Mouse (Mus musculus) kidney, embryonic 16.5 days (tissue): ENCODE results near the gene Ccdc34. TPM values are rescaled to one million over a fixed set of nuclear protein-coding genes. Genes with fewer than 3 reads are reported as not detected.

Experiments
- ATAC-seq: fragments of 200-750 bp; cut with Nextera tagmentation; 2 replicates; pipeline ENCODE4 v1.8.0; 2017; ENCODE audit warnings: moderate TSS enrichment; ENCODE audit not compliant: low FRiP score, low TSS enrichment
- H3K27ac ChIP-seq: fragments of 300-500 bp; sonication (generic); 2 replicates; pipeline ENCODE4 v1.5.1; 2014; ENCODE audit warnings: low read length
- H3K27me3 ChIP-seq: fragments of 300-500 bp; sonication (generic); 2 replicates; pipeline ENCODE4 v1.6.1; 2014; ENCODE audit warnings: low read length, control low read depth, mixed read lengths; ENCODE audit not compliant: insufficient read depth
- H3K36me3 ChIP-seq: fragments of 300-500 bp; sonication (generic); 2 replicates; pipeline ENCODE4 v1.6.1; 2014; ENCODE audit warnings: low read length, control low read depth, mixed read lengths; ENCODE audit not compliant: insufficient read depth
- H3K4me1 ChIP-seq: fragments of 300-500 bp; sonication (generic); 2 replicates; pipeline ENCODE4 v1.6.1; 2014; ENCODE audit warnings: low read length, control low read depth, mixed read lengths; ENCODE audit not compliant: insufficient read depth
- H3K4me2 ChIP-seq: fragments of 300-500 bp; sonication (generic); replicated peaks from 2 replicates; pipeline ENCODE4 v1.6.1; 2014; ENCODE audit warnings: low read depth, low read length
- H3K4me3 ChIP-seq: fragments of 300-500 bp; sonication (generic); 2 replicates; pipeline ENCODE4 v1.5.1; 2014; ENCODE audit warnings: mild to moderate bottlenecking, low read length
- H3K9ac ChIP-seq: fragments of 300-500 bp; sonication (generic); replicated peaks from 2 replicates; pipeline ENCODE4 v1.6.1; 2014; ENCODE audit warnings: low read length
- H3K9me3 ChIP-seq: fragments of 300-500 bp; sonication (generic); 2 replicates; pipeline ENCODE4 v1.6.1; 2016; ENCODE audit warnings: low read length, control low read depth
- WGBS: fragments of 180-500 bp; shearing (Covaris S2); extraction: QIAGEN DNeasy Blood & Tissue Kit; methylation state at CpG from one replicate; pipeline ENCODE4 v1.1.7; 2014; 5-methylcytosine and 5-hydroxymethylcytosine counted together
- polyA plus RNA-seq: library from polyadenylated mRNA; unstranded; fragments of >200 nt; fragmentation: Nextera tagmentation; extraction: Ambion mirVana; gene quantifications from 2 replicates; pipeline ENCODE4 v1.2.1, GENCODE M21; 2015

Ccdc34 gene
- polyA plus RNA-seq, 1 experiment from 2014 or later = 39.5 TPM

DNA sequence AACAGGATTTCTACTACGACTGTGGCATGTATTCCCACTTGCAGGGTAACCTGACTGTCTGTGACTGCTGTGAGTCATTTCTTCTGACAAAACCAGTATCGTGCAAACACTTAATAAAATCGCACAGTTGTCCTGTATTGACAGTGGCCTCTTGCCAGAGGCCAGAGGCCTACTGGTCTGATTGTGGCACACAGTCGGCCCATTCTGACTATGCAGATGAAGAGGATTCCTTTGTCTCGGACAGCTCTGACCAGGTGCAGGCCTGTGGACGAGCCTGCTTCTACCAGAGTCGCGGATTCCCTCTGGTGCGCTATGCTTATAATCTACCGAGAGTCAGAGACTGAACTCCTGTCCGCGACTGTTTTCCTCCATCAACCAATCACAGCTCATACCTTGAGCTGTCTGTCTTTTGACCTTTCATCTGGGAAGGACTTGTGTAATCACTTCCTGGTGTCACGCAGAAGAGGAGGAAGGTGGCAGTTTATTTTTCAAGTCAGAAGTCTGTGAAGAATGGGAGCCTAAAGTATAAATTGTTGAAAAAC is 5.4 kb upstream of the Ccdc34 start:
- no peak; the same call in 1 of the 2 replicates for ATAC-seq
- Histone ChIP-seq H3K4me2 (no peak overlapping the region), H3K9me3 (no peaks in the 10 kb centered on the region), H3K27ac (no peak overlapping the region), H3K9ac (no peak overlapping the region), H3K4me3 (no peak overlapping the region), H3K36me3 (peaks cover 32% of the 10 kb centered on the region), H3K4me1 (peaks cover 4% of the 10 kb centered on the region; the same call in 1 of the 2 replicates), H3K27me3 (no peaks in the 10 kb centered on the region)
- 90% methylated on average over 13 of the region's 13 CpGs for WGBS

GRCm38 (mm10) chr2:110017087-110017486 is 530 bp upstream of the Ccdc34 start:
- H3K4me2 ChIP-seq = peak overlapping the region; percentile 68
- ATAC-seq = no peak
- H3K9me3 ChIP-seq = no peaks in the 10 kb centered on the region
- peaks cover 9% of the 10 kb centered on the region; the same call in 1 of the 2 replicates for H3K36me3 ChIP-seq
- peaks cover 27% of the 10 kb centered on the region for H3K4me1 ChIP-seq
- H3K27ac ChIP-seq = no peak overlapping the region
- 47% methylated on average over 7 of the region's 7 CpGs for WGBS
- H3K9ac ChIP-seq = peak overlapping the region; percentile 93
- peak overlapping the region; percentile 74 for H3K4me3 ChIP-seq
- H3K27me3 ChIP-seq = no peaks in the 10 kb centered on the region

- Histone ChIP-seq H3K4me1 (peaks cover 27% of the 10 kb centered on the region), H3K4me3 (0 out of 2 replicates have a peak overlapping the region, but pooled peaks have one; percentile 4), H3K9me3 (no peaks in the 10 kb centered on the region), H3K4me2 (peak overlapping the region; percentile 68), H3K27ac (no peak overlapping the region), H3K36me3 (peaks cover 13% of the 10 kb centered on the region; the same call in 1 of the 2 replicates), H3K9ac (peak overlapping the region; percentile 51; the same call in 1 of the 2 replicates), H3K27me3 (no peaks in the 10 kb centered on the region)
- 82% methylated on average over 4 of the region's 4 CpGs for WGBS
- no peak for ATAC-seq
Measured at GRCm38 (mm10) chr2:110019656-110020055, 2.0 kb downstream of the Ccdc34 start.

GRCm38 (mm10) chr2:110020430-110020829 is 2.8 kb downstream of the Ccdc34 start:
- no peak for ATAC-seq
- no peak overlapping the region for H3K4me3 ChIP-seq
- H3K9ac ChIP-seq = no peak overlapping the region
- H3K9me3 ChIP-seq = no peaks in the 10 kb centered on the region
- H3K27me3 ChIP-seq = no peaks in the 10 kb centered on the region
- H3K27ac ChIP-seq = no peak overlapping the region
- peaks cover 13% of the 10 kb centered on the region; the same call in 1 of the 2 replicates for H3K36me3 ChIP-seq
- peaks cover 27% of the 10 kb centered on the region for H3K4me1 ChIP-seq
- peak overlapping the region; percentile 68; the same call in 1 of the 2 replicates for H3K4me2 ChIP-seq
- WGBS = 93% methylated on average over 1 of the region's 1 CpGs

GRCm38 (mm10) chr2:110036265-110036664 is 18.6 kb downstream of the Ccdc34 start:
- peak; percentile 81 for ATAC-seq
- no peak overlapping the region for H3K4me2 ChIP-seq

GRCm38 (mm10) chr2:110036665-110037064 is 19.0 kb downstream of the Ccdc34 start:
- peaks cover 21% of the 10 kb centered on the region; the same call in 1 of the 2 replicates for H3K36me3 ChIP-seq
- H3K4me2 ChIP-seq = no peak overlapping the region
- H3K27ac ChIP-seq = peak overlapping the region; percentile 58
- no peak overlapping the region for H3K9ac ChIP-seq
- H3K27me3 ChIP-seq = no peaks in the 10 kb centered on the region
- 52% methylated on average over 4 of the region's 4 CpGs for WGBS
- no peak overlapping the region for H3K4me3 ChIP-seq
- no peaks in the 10 kb centered on the region for H3K9me3 ChIP-seq
- H3K4me1 ChIP-seq = peaks cover 21% of the 10 kb centered on the region
- ATAC-seq = peak; percentile 64; the same call in 1 of the 2 replicates

More at GRCm38 (mm10) chr2:110036265-110036664, 18.6 kb downstream of the Ccdc34 start:
- Histone ChIP-seq H3K27me3 (no peaks in the 10 kb centered on the region), H3K9me3 (no peaks in the 10 kb centered on the region), H3K36me3 (peaks cover 21% of the 10 kb centered on the region; the same call in 1 of the 2 replicates), H3K9ac (no peak overlapping the region), H3K27ac (no peak overlapping the region), H3K4me3 (no peak overlapping the region), H3K4me1 (peaks cover 21% of the 10 kb centered on the region)
- WGBS = 15% methylated on average over 4 of the region's 4 CpGs

DNA sequence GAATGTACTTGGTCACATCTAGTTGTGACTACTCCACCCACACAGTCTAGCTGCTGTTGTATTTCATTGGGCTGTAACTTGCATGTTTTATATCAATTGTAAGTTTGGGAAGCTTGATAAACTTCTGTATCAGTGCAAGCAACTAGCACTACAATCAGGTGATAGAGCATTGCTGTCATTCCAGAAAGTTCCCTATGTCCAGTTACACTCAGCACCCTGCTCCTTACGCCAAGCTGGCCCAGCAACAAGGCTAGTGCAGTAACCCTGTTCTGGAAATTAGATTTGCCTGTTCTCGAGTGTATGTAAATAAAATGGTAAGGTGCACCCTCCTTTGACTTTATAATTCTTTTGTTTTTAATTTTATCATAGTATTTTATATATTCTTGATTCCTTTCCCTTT is 19.6 kb downstream of the Ccdc34 start:
- Histone ChIP-seq H3K9ac (no peak overlapping the region), H3K4me1 (peaks cover 21% of the 10 kb centered on the region), H3K36me3 (peaks cover 21% of the 10 kb centered on the region; the same call in 1 of the 2 replicates), H3K4me3 (no peak overlapping the region), H3K9me3 (no peaks in the 10 kb centered on the region), H3K4me2 (no peak overlapping the region), H3K27ac (peak overlapping the region; percentile 58), H3K27me3 (no peaks in the 10 kb centered on the region)
- ATAC-seq = no peak
- 82% methylated on average over 2 of the region's 2 CpGs for WGBS

DNA sequence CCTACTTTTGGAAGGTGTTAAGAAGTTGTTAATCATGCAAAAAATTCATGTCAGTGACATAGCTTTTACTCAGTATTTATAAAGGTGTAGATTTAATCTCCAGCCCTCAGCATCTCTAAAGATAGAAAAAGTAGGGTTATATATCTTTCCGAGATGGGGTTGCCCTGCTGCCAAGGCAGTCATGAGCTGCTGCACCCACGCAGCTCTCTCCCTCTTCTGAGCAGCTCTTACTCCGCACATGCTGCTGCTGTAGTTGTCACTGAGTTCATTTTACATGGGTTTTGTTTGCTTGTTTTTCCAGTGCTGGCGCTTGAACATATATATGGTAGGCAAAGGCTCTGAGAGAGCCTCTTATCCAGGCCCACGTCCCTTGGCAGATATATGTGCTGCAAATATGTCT is 20.7 kb downstream of the Ccdc34 start:
- no peak for ATAC-seq
- H3K36me3 ChIP-seq = peaks cover 12% of the 10 kb centered on the region; the same call in 1 of the 2 replicates
- H3K9ac ChIP-seq = no peak overlapping the region
- H3K4me3 ChIP-seq = no peak overlapping the region
- H3K27ac ChIP-seq = no peak overlapping the region; the same call in 1 of the 2 replicates
- H3K27me3 ChIP-seq = no peaks in the 10 kb centered on the region
- no peaks in the 10 kb centered on the region for H3K9me3 ChIP-seq
- no peak overlapping the region for H3K4me2 ChIP-seq
- 50% methylated on average over 5 of the region's 5 CpGs for WGBS
- peaks cover 21% of the 10 kb centered on the region for H3K4me1 ChIP-seq

DNA sequence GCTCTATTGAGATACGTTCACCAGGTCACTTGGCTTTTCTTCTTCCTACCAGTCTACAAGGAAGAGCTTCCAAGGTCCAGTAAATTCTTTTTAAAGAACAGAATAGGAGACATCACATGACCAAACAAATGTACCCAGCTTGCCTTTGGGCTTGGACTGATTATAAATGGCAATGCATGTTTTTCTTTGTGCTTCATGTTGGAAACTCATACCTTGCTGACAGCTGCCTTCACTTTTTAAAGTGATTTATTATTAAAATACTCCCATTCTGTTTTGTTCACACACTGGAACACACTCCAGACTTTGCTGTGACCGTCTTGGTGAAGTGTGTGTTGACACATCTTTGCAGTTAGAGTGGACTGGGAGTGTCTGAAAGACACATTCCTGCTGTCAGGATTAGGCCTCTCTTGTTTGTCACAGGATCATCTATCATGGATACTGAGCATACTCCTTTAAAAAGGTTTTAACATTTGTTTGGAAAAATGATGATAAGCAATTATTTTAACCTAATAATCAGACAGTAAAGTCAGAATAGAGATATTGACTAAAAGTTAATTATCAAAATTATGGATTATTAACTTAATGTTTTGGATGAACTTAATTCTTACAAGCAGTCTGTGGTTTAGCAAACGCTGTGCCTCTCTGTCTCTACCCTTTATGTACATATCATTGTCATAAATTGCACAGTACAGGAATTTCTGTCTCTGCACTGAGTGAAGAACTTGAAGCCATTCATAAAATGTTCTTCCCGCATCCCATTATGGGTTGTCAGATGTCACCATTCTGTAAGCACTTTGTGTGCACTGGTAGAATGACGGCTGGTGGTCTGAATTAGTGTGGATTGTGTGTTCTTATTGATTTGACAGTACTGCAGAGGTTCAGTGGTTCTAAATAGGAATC is 25.5 kb downstream of the Ccdc34 start:
- peaks cover 2% of the 10 kb centered on the region; the same call in 1 of the 2 replicates for H3K36me3 ChIP-seq
- no peak overlapping the region for H3K4me3 ChIP-seq
- 53% methylated on average over 5 of the region's 5 CpGs for WGBS
- H3K27ac ChIP-seq = no peak overlapping the region
- ATAC-seq = peak; percentile 84; the same call in 1 of the 2 replicates
- H3K9me3 ChIP-seq = no peaks in the 10 kb centered on the region
- peaks cover 7% of the 10 kb centered on the region; the same call in 1 of the 2 replicates for H3K4me1 ChIP-seq
- no peak overlapping the region for H3K9ac ChIP-seq
- H3K4me2 ChIP-seq = no peak overlapping the region
- H3K27me3 ChIP-seq = no peaks in the 10 kb centered on the region
